Mouse (Mus musculus) kidney, embryonic 16.5 days (tissue): ENCODE data around the gene Ubiad1. TPM values are rescaled to one million over a fixed set of nuclear protein-coding genes. Genes with fewer than 3 reads are reported as not detected.

ENCODE experiments used
- ATAC-seq: fragments of 200-750 bp; cut with Nextera tagmentation; 2 replicates; pipeline ENCODE4 v1.8.0; 2017; ENCODE audit warnings: moderate TSS enrichment; ENCODE audit not compliant: low FRiP score, low TSS enrichment
- H3K27ac ChIP-seq: fragments of 300-500 bp; sonication (generic); 2 replicates; pipeline ENCODE4 v1.5.1; 2014; ENCODE audit warnings: low read length
- H3K27me3 ChIP-seq: fragments of 300-500 bp; sonication (generic); 2 replicates; pipeline ENCODE4 v1.6.1; 2014; ENCODE audit warnings: low read length, control low read depth, mixed read lengths; ENCODE audit not compliant: insufficient read depth
- H3K36me3 ChIP-seq: fragments of 300-500 bp; sonication (generic); 2 replicates; pipeline ENCODE4 v1.6.1; 2014; ENCODE audit warnings: low read length, control low read depth, mixed read lengths; ENCODE audit not compliant: insufficient read depth
- H3K4me1 ChIP-seq: fragments of 300-500 bp; sonication (generic); 2 replicates; pipeline ENCODE4 v1.6.1; 2014; ENCODE audit warnings: low read length, control low read depth, mixed read lengths; ENCODE audit not compliant: insufficient read depth
- H3K4me2 ChIP-seq: fragments of 300-500 bp; sonication (generic); replicated peaks from 2 replicates; pipeline ENCODE4 v1.6.1; 2014; ENCODE audit warnings: low read depth, low read length
- H3K4me3 ChIP-seq: fragments of 300-500 bp; sonication (generic); 2 replicates; pipeline ENCODE4 v1.5.1; 2014; ENCODE audit warnings: mild to moderate bottlenecking, low read length
- H3K9ac ChIP-seq: fragments of 300-500 bp; sonication (generic); replicated peaks from 2 replicates; pipeline ENCODE4 v1.6.1; 2014; ENCODE audit warnings: low read length
- H3K9me3 ChIP-seq: fragments of 300-500 bp; sonication (generic); 2 replicates; pipeline ENCODE4 v1.6.1; 2016; ENCODE audit warnings: low read length, control low read depth
- WGBS: fragments of 180-500 bp; shearing (Covaris S2); extraction: QIAGEN DNeasy Blood & Tissue Kit; methylation state at CpG from one replicate; pipeline ENCODE4 v1.1.7; 2014; 5-methylcytosine and 5-hydroxymethylcytosine counted together
- polyA plus RNA-seq: library from polyadenylated mRNA; unstranded; fragments of >200 nt; fragmentation: Nextera tagmentation; extraction: Ambion mirVana; gene quantifications from 2 replicates; pipeline ENCODE4 v1.2.1, GENCODE M21; 2015

Gene Ubiad1
- polyA plus RNA-seq, 1 experiment from 2014 or later, result 32.7 TPM

GRCm38 (mm10) chr4:148397113-148397512 is 47.5 kb downstream of the Ubiad1 start:
- Histone ChIP-seq H3K4me1 (peaks cover 11% of the 10 kb centered on the region), H3K27me3 (peaks cover 7% of the 10 kb centered on the region), H3K27ac (no peak overlapping the region), H3K9me3 (0 out of 2 replicates have a peak, but pooled peaks cover 3% of the 10 kb centered on the region), H3K36me3 (no peaks in the 10 kb centered on the region), H3K4me2 (no peak overlapping the region), H3K4me3 (no peak overlapping the region), H3K9ac (no peak overlapping the region)
- 84% methylated on average over 4 of the region's 4 CpGs for WGBS
- ATAC-seq, result no peak

- no peak overlapping the region for H3K4me3 ChIP-seq
- H3K4me1 ChIP-seq, result peaks cover 7% of the 10 kb centered on the region
- ATAC-seq, result no peak
- no peak overlapping the region for H3K4me2 ChIP-seq
- H3K9ac ChIP-seq, result no peak overlapping the region
- no peaks in the 10 kb centered on the region for H3K36me3 ChIP-seq
- no peak overlapping the region for H3K27ac ChIP-seq
- no peaks in the 10 kb centered on the region for H3K27me3 ChIP-seq
- WGBS, result 67% methylated on average over 6 of the region's 6 CpGs
- H3K9me3 ChIP-seq, result 0 out of 2 replicates have a peak, but pooled peaks cover 3% of the 10 kb centered on the region
Observed at GRCm38 (mm10) chr4:148395875-148396274, 48.7 kb downstream of the Ubiad1 start.

GRCm38 (mm10) chr4:148395198-148395597 is 49.4 kb downstream of the Ubiad1 start:
- Histone ChIP-seq H3K27me3 (no peaks in the 10 kb centered on the region), H3K4me3 (no peak overlapping the region), H3K4me1 (peaks cover 7% of the 10 kb centered on the region), H3K36me3 (no peaks in the 10 kb centered on the region), H3K4me2 (no peak overlapping the region), H3K9me3 (0 out of 2 replicates have a peak, but pooled peaks cover 3% of the 10 kb centered on the region), H3K27ac (no peak overlapping the region), H3K9ac (no peak overlapping the region)
- ATAC-seq, result no peak
- 45% methylated on average over 7 of the region's 7 CpGs for WGBS

- ATAC-seq, result no peak
- WGBS, result 74% methylated on average over 21 of the region's 21 CpGs
- 0 out of 2 replicates have a peak, but pooled peaks cover 3% of the 10 kb centered on the region for H3K9me3 ChIP-seq
Observed at GRCm38 (mm10) chr4:148391714-148392310, 52.8 kb downstream of the Ubiad1 start.

GRCm38 (mm10) chr4:148389635-148390034 is 54.9 kb downstream of the Ubiad1 start:
- 4% methylated on average over 7 of the region's 7 CpGs for WGBS
- no peaks in the 10 kb centered on the region for H3K9me3 ChIP-seq
- H3K4me2 ChIP-seq, result no peak overlapping the region
- H3K27me3 ChIP-seq, result no peaks in the 10 kb centered on the region
- no peaks in the 10 kb centered on the region for H3K4me1 ChIP-seq
- H3K27ac ChIP-seq, result no peak overlapping the region
- H3K9ac ChIP-seq, result no peak overlapping the region
- no peaks in the 10 kb centered on the region for H3K36me3 ChIP-seq
- no peak for ATAC-seq
- H3K4me3 ChIP-seq, result no peak overlapping the region

More at GRCm38 (mm10) chr4:148391714-148392310, 52.8 kb downstream of the Ubiad1 start:
- Histone ChIP-seq H3K4me2 (no peak overlapping the region), H3K27me3 (no peaks in the 10 kb centered on the region), H3K27ac (no peak overlapping the region), H3K9ac (no peak overlapping the region), H3K4me1 (no peaks in the 10 kb centered on the region), H3K4me3 (no peak overlapping the region), H3K36me3 (no peaks in the 10 kb centered on the region)

- no peaks in the 10 kb centered on the region for H3K9me3 ChIP-seq
- H3K4me1 ChIP-seq, result no peaks in the 10 kb centered on the region
- H3K27me3 ChIP-seq, result no peaks in the 10 kb centered on the region
- 75% methylated on average over 6 of the region's 6 CpGs for WGBS
- H3K4me2 ChIP-seq, result no peak overlapping the region
- no peaks in the 10 kb centered on the region for H3K36me3 ChIP-seq
- no peak overlapping the region for H3K27ac ChIP-seq
- no peak overlapping the region for H3K4me3 ChIP-seq
- ATAC-seq, result no peak
- H3K9ac ChIP-seq, result no peak overlapping the region
Observed at GRCm38 (mm10) chr4:148389047-148389446, 55.5 kb downstream of the Ubiad1 start.

GRCm38 (mm10) chr4:148385269-148385668 is 59.3 kb downstream of the Ubiad1 start:
- Histone ChIP-seq H3K36me3 (no peaks in the 10 kb centered on the region), H3K4me2 (no peak overlapping the region), H3K27ac (no peak overlapping the region), H3K4me1 (no peaks in the 10 kb centered on the region), H3K4me3 (no peak overlapping the region), H3K9me3 (no peaks in the 10 kb centered on the region), H3K9ac (no peak overlapping the region), H3K27me3 (no peaks in the 10 kb centered on the region)
- no peak for ATAC-seq
- 77% methylated on average over 7 of the region's 7 CpGs for WGBS

Other genes with a start within 250 kb of the Ubiad1 start
- 0.16 and 0.18 TPM in 2 replicates for gene Disp3, start 156.8 kb downstream of the Ubiad1 start, polyA plus RNA-seq
- 16.3 and 18.8 TPM in 2 replicates for gene Mtor, start 3.8 kb upstream of the Ubiad1 start, polyA plus RNA-seq
- 1.8 and 2.0 TPM in 2 replicates for gene Angptl7, start 55.7 kb upstream of the Ubiad1 start, polyA plus RNA-seq
- gene Exosc10, start 113.7 kb upstream of the Ubiad1 start, polyA plus RNA-seq, result 95.2 and 99.9 TPM in 2 replicates
- 187 and 188 TPM in 2 replicates for gene Srm, start 146.7 kb upstream of the Ubiad1 start, polyA plus RNA-seq
- gene Masp2, start 157.8 kb upstream of the Ubiad1 start, polyA plus RNA-seq, result 0.27 and 0.52 TPM in 2 replicates
- 337 and 369 TPM in 2 replicates for gene Tardbp, start 182.2 kb upstream of the Ubiad1 start, polyA plus RNA-seq
- not detected in 2 replicates for gene Gm572, start 198.5 kb upstream of the Ubiad1 start, polyA plus RNA-seq